Mouse (Mus musculus) bone marrow macrophage, adult 2 months (primary cell): Measurements from ENCODE around the gene Fam241b.

Experiments
- CTCF ChIP-seq: IDR thresholded peaks from 2 replicates; pipeline ENCODE4 v1.5.1; 2012; ENCODE audit warnings: low read depth, mild to moderate bottlenecking, low read length, moderate library complexity
- POLR2A ChIP-seq: IDR thresholded peaks from 2 replicates; pipeline ENCODE4 v1.6.1; 2012; ENCODE audit warnings: mild to moderate bottlenecking, low read depth, low read length, borderline replicate concordance

GRCm38 (mm10) chr10:62182471-62183014 is 38.8 kb upstream of the Fam241b start:
- TF ChIP-seq CTCF (no peak), POLR2A (no peak)
